Mouse (Mus musculus): ENCODE results near the gene Birc5. TPM values are rescaled to one million over a fixed set of nuclear protein-coding genes. Genes with fewer than 3 reads are reported as not detected.

The Birc5 gene
- polyA plus RNA-seq, 1 experiment, result 183 TPM

DNA sequence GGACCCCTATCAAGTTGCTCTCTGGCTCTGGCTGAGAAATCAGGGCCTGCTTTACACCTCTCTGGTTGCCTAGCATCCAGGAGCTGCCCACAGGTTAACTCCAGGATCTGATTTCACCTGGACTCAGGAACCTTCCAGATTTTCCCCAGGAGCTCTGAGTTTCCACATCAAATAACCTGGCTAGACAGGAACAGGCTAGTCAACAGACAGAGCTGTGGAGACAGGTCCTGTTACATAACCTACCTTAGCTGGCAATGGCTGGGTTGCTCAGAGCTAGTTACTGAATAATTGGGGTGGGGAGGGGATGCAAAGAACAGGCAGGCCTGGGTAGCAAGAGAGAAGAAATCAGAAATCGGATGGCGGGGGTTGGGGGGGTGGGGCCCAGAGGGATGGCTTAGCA is 4.1 kb upstream of the Birc5 start:
- H3K27ac ChIP-seq (ENCODE audit: insufficient read depth, low read length), result no peak overlapping the region
- H3K9me3 ChIP-seq (replicated peaks; ENCODE audit: control insufficient read depth, insufficient read depth, low read length, poor library complexity, severe bottlenecking), result no peaks in the 10 kb centered on the region
- no peak for TF ChIP-seq EP300 (IDR thresholded peaks at IDR 0.05; ENCODE audit: insufficient read depth, low read depth, low read length)
- H3K4me3 ChIP-seq (ENCODE audit: low read depth, low read length), result no peak overlapping the region
- H3K4me1 ChIP-seq (ENCODE audit: control insufficient read depth, insufficient read depth, low read length), result peaks cover 2% of the 10 kb centered on the region
- no peak overlapping the region for H3K9ac ChIP-seq (ENCODE audit: low read depth, poor library complexity, severe bottlenecking)
- H3K27me3 ChIP-seq (ENCODE audit: control insufficient read depth, insufficient read depth, low read length, poor library complexity, severe bottlenecking), result no peaks in the 10 kb centered on the region
- H3K36me3 ChIP-seq (ENCODE audit: control insufficient read depth, insufficient read depth, low read length, poor library complexity, severe bottlenecking), result no peaks in the 10 kb centered on the region

DNA sequence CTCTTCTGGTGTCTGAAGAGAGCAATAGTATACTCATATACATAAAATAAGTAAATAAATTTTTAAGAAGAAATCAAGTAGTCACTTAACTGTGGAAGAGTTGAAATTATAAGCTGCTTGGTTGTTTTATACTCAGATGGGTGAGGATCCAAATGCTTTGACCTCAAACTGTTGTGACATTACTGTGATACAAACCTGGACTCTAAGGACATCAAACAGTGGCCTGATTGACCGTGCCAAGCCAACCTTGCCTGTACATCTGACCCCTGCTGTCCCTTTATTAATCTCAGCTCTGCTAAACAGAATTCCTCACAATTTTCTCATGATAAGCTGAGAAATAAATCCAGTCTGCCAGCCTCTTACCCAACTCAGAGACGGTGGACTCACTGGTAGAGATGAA is 3.4 kb upstream of the Birc5 start:
- H3K27me3 ChIP-seq (ENCODE audit: control insufficient read depth, insufficient read depth, low read length, poor library complexity, severe bottlenecking), result no peaks in the 10 kb centered on the region
- no peak for TF ChIP-seq CTCF (IDR thresholded peaks at IDR 0.05; ENCODE audit: low read depth, low read length)
- no peak for TF ChIP-seq EP300 (IDR thresholded peaks at IDR 0.05; ENCODE audit: insufficient read depth, low read depth, low read length)
- no peak for TF ChIP-seq POLR2A (IDR thresholded peaks at IDR 0.05; ENCODE audit: insufficient read depth, low read length)

DNA sequence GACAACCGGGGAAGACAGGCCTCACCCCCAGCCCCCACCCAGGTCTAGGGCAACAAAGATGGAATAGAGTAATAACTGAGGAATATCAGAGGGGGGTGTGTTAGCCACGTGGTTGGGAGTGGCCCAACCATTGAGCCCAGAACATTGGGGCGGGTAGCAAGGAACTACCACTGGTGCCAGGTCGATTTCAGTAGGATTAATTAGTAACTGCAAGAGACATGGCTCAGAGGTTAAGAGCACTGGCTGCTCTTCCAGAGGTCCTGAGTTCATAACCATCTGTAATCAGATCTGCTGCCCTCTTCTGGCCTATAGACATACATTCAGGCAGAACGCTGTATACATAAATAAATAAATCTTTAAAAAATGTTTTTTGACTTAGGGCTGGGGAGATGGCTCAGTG is 2.4 kb upstream of the Birc5 start:
- Histone ChIP-seq H3K4me1 (ENCODE audit: control insufficient read depth, insufficient read depth, low read length) (no peaks in the 10 kb centered on the region), H3K36me3 (ENCODE audit: control insufficient read depth, insufficient read depth, low read length, poor library complexity, severe bottlenecking) (peaks cover 4% of the 10 kb centered on the region; the same call in 1 of the 2 replicates), H3K9ac (ENCODE audit: low read depth, poor library complexity, severe bottlenecking) (no peak overlapping the region), H3K4me3 (ENCODE audit: low read depth, low read length) (no peak overlapping the region), H3K27me3 (ENCODE audit: control insufficient read depth, insufficient read depth, low read length, poor library complexity, severe bottlenecking) (no peaks in the 10 kb centered on the region), H3K27ac (ENCODE audit: insufficient read depth, low read length) (peak overlapping the region; percentile 28; the same call in 1 of the 2 replicates), H3K9me3 (replicated peaks; ENCODE audit: control insufficient read depth, insufficient read depth, low read length, poor library complexity, severe bottlenecking) (no peaks in the 10 kb centered on the region)
- TF ChIP-seq CTCF (IDR thresholded peaks at IDR 0.05; ENCODE audit: low read depth, low read length) (no peak), EP300 (IDR thresholded peaks at IDR 0.05; ENCODE audit: insufficient read depth, low read depth, low read length) (no peak), POLR2A (IDR thresholded peaks at IDR 0.05; ENCODE audit: insufficient read depth, low read length) (no peak)

More for the DNA sequence above, 3.4 kb upstream of the Birc5 start:
- Histone ChIP-seq H3K36me3 (ENCODE audit: control insufficient read depth, insufficient read depth, low read length, poor library complexity, severe bottlenecking) (no peaks in the 10 kb centered on the region), H3K27ac (ENCODE audit: insufficient read depth, low read length) (no peak overlapping the region), H3K9ac (ENCODE audit: low read depth, poor library complexity, severe bottlenecking) (no peak overlapping the region), H3K4me3 (ENCODE audit: low read depth, low read length) (no peak overlapping the region), H3K4me1 (ENCODE audit: control insufficient read depth, insufficient read depth, low read length) (peaks cover 2% of the 10 kb centered on the region), H3K9me3 (replicated peaks; ENCODE audit: control insufficient read depth, insufficient read depth, low read length, poor library complexity, severe bottlenecking) (no peaks in the 10 kb centered on the region)

DNA sequence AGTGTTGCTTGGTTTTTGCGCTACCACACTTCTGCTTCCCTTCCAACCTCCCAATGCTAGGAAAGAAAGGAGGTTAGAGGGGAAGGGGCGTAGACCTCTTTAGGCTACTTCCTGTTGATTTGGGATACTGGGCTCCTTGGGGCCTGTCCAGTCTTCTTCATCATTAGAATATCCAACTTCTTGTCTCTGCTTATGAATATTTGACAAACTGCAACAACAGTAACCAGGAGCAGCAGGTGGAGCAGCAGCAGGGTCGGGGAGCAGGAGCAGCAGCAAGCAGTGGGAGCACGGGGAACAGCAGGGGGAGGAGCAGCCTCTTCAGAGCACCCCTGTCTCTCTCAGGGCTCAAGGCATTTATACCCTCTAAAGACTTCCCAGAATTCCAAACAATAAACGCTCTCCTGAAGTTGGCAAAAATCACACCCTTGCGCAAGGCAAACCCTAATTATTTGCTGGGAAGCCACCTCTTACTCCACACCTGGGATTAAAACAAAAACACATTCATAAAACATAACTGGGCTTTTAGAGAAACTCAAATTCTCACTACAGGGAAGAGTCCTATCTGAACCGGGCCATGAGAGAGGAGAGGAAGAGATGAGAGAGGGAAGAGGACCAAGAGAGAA is 1.3 kb upstream of the Birc5 start:
- peaks cover 8% of the 10 kb centered on the region for H3K36me3 ChIP-seq (ENCODE audit: control insufficient read depth, insufficient read depth, low read length, poor library complexity, severe bottlenecking)
- H3K9me3 ChIP-seq (replicated peaks; ENCODE audit: control insufficient read depth, insufficient read depth, low read length, poor library complexity, severe bottlenecking), result no peaks in the 10 kb centered on the region
- peak overlapping the region; percentile 92 for H3K4me3 ChIP-seq (ENCODE audit: low read depth, low read length)
- H3K4me1 ChIP-seq (ENCODE audit: control insufficient read depth, insufficient read depth, low read length), result no peaks in the 10 kb centered on the region
- H3K27ac ChIP-seq (ENCODE audit: insufficient read depth, low read length), result peak overlapping the region; percentile 86
- H3K9ac ChIP-seq (ENCODE audit: low read depth, poor library complexity, severe bottlenecking), result peak overlapping the region; percentile 83
- TF ChIP-seq POLR2A (IDR thresholded peaks at IDR 0.05; ENCODE audit: insufficient read depth, low read length) (no peak), CTCF (IDR thresholded peaks at IDR 0.05; ENCODE audit: low read depth, low read length) (no peak), EP300 (IDR thresholded peaks at IDR 0.05; ENCODE audit: insufficient read depth, low read depth, low read length) (no peak)
- H3K27me3 ChIP-seq (ENCODE audit: control insufficient read depth, insufficient read depth, low read length, poor library complexity, severe bottlenecking), result no peaks in the 10 kb centered on the region

DNA sequence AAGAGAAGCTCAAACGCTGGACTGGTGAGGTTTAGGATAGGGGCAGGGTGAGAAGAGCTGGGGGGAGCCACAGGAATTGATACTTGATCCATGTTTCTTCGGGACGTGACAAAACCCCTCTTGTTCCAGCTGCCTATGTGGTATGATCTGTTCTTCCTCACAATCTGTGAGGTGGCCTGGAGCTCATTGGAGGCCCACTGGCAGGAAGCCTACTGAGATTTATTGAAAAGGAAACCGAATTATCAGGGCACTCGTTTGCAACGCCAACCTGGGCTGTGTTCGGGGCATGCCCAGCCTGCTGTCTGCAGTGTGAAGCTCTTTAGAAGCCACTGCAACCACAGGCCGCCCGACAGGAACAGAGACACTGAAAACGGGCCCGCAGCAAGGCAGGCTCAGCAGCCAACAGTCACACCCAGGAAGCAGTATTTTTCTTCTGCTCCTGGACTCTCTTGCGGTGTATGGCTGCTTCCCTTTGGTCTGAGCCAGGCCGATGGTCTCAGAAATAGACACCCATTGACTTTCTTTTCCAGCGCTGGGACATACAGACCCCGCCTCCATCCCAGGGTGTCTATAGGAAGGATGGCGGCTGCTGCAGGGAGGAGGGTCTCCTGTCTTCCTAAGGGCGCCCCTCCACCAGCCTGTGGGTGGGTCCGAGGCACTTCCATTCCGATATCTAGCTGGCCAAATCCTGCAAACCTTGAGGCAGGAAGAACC is 623 bp upstream of the Birc5 start:
- Histone ChIP-seq H3K9ac (ENCODE audit: low read depth, poor library complexity, severe bottlenecking) (peak overlapping the region; percentile 83), H3K27ac (ENCODE audit: insufficient read depth, low read length) (peak overlapping the region; percentile 86), H3K36me3 (ENCODE audit: control insufficient read depth, insufficient read depth, low read length, poor library complexity, severe bottlenecking) (peaks cover 15% of the 10 kb centered on the region), H3K27me3 (ENCODE audit: control insufficient read depth, insufficient read depth, low read length, poor library complexity, severe bottlenecking) (no peaks in the 10 kb centered on the region), H3K9me3 (replicated peaks; ENCODE audit: control insufficient read depth, insufficient read depth, low read length, poor library complexity, severe bottlenecking) (no peaks in the 10 kb centered on the region), H3K4me3 (ENCODE audit: low read depth, low read length) (peak overlapping the region; percentile 92), H3K4me1 (ENCODE audit: control insufficient read depth, insufficient read depth, low read length) (no peaks in the 10 kb centered on the region)
- no peak for TF ChIP-seq EP300 (IDR thresholded peaks at IDR 0.05; ENCODE audit: insufficient read depth, low read depth, low read length)
- TF ChIP-seq POLR2A (IDR thresholded peaks at IDR 0.05; ENCODE audit: insufficient read depth, low read length), result no peak
- TF ChIP-seq CTCF (IDR thresholded peaks at IDR 0.05; ENCODE audit: low read depth, low read length), result no peak

DNA sequence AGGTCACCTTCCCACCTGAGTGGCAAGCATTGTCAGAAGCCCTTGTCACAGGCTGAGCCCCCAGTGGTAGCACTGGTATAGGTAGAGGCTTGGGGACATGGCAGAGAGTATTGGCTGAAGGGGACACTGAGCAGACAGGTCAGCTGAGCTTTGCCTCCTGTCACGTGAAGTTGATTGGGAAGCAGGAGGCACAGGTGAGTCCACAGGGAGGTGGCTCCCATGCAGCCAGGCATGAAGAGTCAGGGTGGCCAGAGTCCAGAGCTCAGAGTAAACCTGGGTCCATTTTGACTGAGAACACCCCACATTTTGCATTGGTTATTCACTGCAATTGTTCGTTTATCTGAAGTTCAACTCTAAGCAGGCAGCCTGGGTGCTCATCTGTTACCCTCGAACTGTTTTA is 3.8 kb downstream of the Birc5 start:
- Histone ChIP-seq H3K4me3 (ENCODE audit: low read depth, low read length) (no peak overlapping the region), H3K4me1 (ENCODE audit: control insufficient read depth, insufficient read depth, low read length) (no peaks in the 10 kb centered on the region), H3K9ac (ENCODE audit: low read depth, poor library complexity, severe bottlenecking) (no peak overlapping the region), H3K27ac (ENCODE audit: insufficient read depth, low read length) (no peak overlapping the region), H3K36me3 (ENCODE audit: control insufficient read depth, insufficient read depth, low read length, poor library complexity, severe bottlenecking) (peaks cover 46% of the 10 kb centered on the region), H3K9me3 (replicated peaks; ENCODE audit: control insufficient read depth, insufficient read depth, low read length, poor library complexity, severe bottlenecking) (no peaks in the 10 kb centered on the region), H3K27me3 (ENCODE audit: control insufficient read depth, insufficient read depth, low read length, poor library complexity, severe bottlenecking) (no peaks in the 10 kb centered on the region)
- TF ChIP-seq CTCF (IDR thresholded peaks at IDR 0.05; ENCODE audit: low read depth, low read length), result no peak
- no peak for TF ChIP-seq EP300 (IDR thresholded peaks at IDR 0.05; ENCODE audit: insufficient read depth, low read depth, low read length)
- no peak for TF ChIP-seq POLR2A (IDR thresholded peaks at IDR 0.05; ENCODE audit: insufficient read depth, low read length)
